Mouse (Mus musculus): ENCODE results near the gene Olfr763. TPM values are rescaled to one million over a fixed set of nuclear protein-coding genes. Genes with fewer than 3 reads are reported as not detected.
"Not testable (repeated sequence)": the region's sequence is repeated elsewhere in the genome, so short reads cannot be mapped to it uniquely, and the experiment has no call there.

Gene Olfr763
- not detected in 2 replicates for polyA plus RNA-seq (2012)

DNA sequence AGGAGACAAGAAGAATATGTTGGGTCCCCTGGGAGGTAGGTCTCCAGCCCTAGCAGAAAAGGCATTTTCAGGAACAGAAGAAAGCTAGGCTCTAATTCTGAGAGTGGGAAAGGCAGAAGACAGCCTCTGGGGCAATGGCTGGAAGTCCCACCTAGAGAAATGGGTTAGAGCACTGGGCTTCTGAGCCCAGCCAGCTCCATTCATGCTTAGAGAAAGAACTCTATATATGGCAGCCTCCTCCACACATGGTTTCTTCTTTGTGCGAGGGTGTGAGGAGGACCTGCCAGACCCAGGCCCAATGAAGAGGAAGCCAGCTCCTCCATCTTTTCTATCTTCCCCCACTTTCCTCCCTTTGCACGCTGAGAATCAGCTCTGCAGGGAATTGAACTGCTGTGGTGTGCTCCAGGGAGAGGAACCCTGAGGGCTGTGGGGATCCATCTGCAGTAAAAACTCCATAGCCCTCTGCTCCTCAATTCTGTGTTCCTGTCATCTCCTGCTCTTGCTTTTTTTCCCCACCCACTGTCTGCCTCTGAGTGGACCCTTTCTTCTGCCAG lies at the start of gene Olfr763:
TSS of gene Olfr763 (plus strand) at position 504 of the 554 bp plus-strand sequence.
- TF ChIP-seq GATA1 (IDR thresholded peaks at IDR 0.05; ENCODE audit: low read length) = no peak

DNA sequence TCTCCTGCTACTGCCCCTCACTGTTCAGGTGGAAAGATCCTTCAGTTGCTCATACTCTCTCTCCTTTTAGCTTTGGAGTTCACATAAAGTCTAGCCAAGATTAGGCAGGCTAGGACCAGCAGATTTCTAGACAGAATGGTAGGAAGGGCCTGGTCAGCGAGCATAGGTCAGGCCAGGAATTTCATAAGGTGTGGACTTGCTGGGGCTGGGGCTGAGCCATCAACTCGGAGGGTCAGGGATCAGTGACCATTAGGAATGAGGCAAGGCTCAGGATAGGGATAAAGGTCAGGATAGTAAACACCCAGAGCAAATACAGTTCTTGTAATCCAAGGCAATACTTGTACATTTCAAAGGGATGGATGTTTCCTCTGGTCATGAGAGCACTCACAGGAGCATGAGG lies 45.6 kb upstream of the Olfr763 start:
- no peak for TF ChIP-seq GATA1 (IDR thresholded peaks at IDR 0.05; ENCODE audit: low read length)

DNA sequence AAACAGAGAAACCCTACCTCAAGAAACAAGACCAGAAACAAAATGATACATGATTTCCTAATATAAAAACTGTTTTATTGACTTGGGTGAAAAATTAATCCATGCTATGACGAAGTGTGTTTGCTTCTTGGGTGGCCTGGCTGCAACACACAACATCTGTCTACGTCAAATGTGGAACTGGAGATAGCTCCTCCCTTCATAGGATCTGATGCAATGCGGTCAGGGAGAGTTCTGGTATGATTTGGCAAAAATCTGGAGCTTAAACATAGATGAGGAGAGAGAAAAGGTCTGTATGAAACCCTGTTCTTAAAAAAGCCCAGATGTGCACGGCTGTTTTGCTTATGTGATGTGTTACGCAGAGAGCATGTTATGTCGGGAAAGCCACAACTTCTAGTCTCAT lies 44.7 kb upstream of the Olfr763 start:
- TF ChIP-seq GATA1 (IDR thresholded peaks at IDR 0.05; ENCODE audit: low read length) = no peak

DNA sequence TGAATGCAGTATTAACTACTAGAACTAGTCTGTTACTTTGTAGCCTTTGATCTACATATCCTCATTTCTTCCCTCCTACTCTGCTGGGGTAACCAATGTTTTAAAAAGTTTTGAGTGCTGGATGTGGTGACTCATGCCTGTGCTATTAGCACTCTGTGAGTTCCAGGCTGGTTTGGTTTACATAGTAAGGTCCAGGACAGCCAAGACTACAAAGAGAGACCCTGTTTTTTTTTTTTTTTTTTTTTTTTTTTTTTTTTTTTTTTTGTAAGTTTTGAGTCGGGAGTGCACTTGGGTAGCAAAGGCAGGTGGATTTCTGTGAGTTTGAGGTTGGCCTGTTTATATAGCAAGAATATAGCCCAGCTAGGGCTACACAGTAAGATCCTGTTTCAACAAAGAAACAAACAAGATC lies 42.2 kb upstream of the Olfr763 start:
- no peak for TF ChIP-seq GATA1 (IDR thresholded peaks at IDR 0.05; ENCODE audit: low read length)

DNA sequence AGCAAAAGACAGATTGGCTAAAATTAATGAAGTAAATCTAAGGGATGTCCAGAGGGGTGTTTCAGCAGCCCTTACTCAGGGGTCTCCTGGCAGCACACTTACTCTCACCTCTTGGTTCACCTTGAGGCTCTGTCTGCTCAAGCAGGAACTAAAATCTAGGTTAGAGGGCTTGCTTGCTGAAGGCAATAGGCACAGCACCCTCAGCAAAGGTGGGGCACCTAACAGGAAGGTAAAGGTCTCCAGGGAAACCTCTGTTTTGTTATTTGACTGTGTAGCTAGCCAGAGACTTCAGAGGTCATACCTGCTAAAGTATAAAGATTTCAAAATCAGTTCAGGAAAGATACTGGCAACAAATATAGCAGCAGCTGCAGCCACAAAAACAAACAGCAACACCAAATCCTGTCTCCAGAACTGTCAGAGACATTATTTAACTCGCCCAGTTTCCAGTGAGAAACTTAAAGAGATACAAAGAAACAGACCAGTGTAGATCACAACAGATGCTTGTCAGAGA lies 39.8 kb upstream of the Olfr763 start:
- TF ChIP-seq GATA1 (IDR thresholded peaks at IDR 0.05; ENCODE audit: low read length) = no peak

DNA sequence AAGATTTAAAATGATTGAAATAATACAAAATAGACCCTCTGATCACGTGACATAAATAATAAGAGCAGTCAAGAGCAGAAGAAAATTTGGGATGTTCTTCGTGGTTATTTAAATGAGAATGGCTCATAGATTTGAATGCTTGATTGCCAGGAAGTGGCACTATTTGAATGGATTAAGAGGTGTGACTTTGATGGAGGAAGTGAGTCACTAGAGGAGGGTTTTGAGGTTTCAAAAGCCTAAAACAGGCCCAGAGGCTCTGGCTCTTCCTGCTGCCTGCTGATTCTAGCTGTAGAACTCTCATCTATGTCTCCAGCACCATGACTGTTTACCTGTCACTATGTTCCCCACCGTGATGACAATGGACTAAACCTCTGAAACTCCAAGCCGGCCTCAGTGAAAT lies 37.8 kb upstream of the Olfr763 start:
- no peak for TF ChIP-seq GATA1 (IDR thresholded peaks at IDR 0.05; ENCODE audit: low read length)

DNA sequence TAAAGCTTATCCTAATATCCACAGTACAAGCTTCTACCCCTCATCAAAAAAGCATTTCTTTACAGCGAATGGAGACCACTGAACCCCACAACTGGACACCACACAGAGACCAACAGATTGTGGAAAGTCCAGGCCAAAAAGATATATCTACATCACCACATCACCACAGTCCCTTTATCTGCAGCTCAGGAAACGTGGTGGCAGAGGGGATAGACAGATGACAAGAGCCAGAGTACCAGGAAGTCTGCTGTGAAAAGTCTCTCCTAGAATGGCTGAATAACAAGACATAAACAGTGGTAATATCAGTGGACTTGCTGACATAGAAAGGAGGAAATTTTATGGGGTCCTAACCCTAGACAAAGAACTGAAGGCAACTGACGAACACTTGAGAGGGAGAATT lies 34.2 kb upstream of the Olfr763 start:
- no peak for TF ChIP-seq GATA1 (IDR thresholded peaks at IDR 0.05; ENCODE audit: low read length)

DNA sequence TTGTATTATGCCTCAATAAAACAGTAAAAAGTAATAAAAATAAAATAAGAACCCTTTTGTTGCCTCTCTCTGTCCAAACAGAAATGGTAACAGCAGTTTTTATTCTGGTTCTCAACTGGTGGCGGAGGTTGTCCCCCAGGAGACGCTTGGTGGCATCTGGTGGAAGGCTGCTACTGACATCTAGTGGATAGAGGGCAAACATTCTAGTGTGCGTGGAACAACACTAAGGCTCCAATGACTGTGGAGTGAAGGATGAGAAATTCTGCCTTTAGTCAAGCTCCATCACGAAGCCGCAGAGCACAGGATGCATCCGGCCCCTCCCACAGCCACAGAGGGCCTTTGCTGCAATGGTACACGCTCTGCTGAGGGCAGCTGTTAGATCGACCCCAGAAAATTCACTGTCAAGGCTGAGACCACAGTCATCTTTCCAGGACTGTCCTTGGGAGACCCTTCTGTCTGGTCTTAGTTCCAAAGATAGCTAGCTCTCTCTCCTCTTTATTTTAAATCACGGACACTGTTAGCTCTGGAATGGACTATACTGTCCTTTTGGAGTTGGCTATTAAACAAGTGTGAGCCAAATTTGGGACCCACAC lies 33.0 kb upstream of the Olfr763 start:
- no peak for TF ChIP-seq GATA1 (IDR thresholded peaks at IDR 0.05; ENCODE audit: low read length)

DNA sequence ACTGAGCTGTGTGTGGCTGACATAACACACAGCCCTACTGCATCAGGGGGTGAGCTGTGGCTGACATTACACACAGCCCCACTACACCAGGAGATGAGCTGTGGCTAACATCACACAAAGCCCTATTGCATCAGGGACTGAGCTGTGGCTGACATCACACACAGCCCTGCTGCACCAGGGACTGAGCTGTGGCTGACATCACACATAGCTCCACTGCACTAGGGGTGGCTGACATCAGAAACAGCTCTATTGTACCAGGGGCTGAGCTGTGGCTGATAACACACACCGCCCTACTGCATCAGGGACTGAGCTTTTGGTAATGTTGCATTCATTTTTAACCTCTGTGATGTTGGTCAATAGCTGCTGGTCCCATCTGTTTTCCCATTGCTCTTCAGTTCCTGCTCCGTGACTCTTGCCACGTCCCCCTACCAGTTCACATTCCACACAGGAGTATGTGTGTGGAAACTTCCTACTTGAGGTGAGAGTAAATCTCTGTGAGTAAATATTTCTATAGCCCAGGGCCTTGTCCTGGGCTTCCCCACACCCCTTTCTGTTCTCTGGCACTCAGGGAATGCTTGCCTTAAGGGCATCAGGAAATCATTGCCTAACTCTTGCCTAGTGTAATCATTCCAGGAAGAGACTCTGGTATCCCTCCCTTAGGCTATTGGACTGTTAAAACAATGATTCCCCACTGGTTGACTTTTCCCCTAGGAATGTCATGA lies 29.8 kb upstream of the Olfr763 start:
- no peak for TF ChIP-seq GATA1 (IDR thresholded peaks at IDR 0.05; ENCODE audit: low read length)

DNA sequence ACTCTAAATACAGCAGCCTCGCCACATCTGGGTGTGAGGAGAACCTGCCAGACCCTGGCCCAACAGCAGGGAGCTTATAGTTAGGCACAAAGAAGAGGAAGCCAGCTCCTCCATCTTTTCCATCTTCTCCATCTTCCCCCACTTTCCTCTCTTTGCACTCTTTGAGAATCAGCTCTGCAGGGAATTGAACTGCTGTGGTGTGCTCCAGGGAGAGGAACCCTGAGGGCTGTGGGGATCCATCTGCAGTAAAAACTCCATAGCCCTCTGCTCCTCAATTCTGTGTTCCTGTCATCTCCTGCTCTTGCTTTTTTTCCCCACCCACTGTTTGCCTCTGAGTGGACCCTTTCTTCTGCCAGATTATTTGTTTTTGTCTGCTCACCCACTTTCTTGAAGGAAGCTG lies 21.5 kb upstream of the Olfr763 start, which contains the start of gene Olfr9:
TSS of gene Olfr9 (plus strand) at position 301 of the 400 bp plus-strand sequence.
- not testable (repeated sequence) for TF ChIP-seq GATA1 (IDR thresholded peaks at IDR 0.05; ENCODE audit: low read length)

DNA sequence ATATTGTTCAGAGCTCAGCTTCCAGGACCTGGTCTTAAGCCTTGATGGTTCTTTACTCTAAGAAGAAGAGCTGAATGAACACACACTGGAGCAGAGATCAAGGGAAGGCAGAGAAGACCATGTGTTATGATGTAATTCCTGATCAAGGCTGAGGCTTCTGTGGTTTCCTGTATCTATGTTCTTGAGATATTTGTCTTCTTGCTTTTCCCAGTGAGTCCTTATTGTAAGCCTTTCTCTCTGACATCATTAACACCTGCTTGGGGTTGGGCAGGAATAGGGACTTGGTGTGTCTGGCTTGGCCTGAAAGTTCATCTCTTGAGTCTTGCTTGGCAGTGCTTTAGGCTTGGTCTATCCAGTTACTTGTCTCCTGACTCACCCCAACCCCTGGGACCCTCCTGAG lies 19.6 kb upstream of the Olfr763 start:
- peak; percentile 16 for TF ChIP-seq GATA1 (IDR thresholded peaks at IDR 0.05; ENCODE audit: low read length)

DNA sequence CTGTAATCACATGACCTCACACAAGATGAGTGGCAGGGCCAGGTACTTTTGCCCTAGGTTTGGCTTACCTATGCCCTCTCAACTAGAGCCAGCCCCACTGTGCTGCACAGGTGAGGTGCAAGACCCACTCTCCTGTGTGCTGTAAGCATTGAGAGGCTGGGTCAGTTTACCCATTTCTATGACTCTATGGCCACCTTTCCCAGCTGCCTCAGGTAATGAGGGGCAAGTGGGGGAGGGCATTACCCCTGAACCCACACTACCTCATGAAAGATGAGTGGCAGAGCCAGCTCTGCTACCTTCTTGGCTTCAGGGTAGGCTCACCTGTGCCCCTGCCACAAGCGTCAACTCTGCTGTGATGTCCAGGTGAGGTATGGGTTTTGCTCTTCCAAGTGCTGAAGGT lies 14.8 kb upstream of the Olfr763 start:
- TF ChIP-seq GATA1 (IDR thresholded peaks at IDR 0.05; ENCODE audit: low read length) = no peak

DNA sequence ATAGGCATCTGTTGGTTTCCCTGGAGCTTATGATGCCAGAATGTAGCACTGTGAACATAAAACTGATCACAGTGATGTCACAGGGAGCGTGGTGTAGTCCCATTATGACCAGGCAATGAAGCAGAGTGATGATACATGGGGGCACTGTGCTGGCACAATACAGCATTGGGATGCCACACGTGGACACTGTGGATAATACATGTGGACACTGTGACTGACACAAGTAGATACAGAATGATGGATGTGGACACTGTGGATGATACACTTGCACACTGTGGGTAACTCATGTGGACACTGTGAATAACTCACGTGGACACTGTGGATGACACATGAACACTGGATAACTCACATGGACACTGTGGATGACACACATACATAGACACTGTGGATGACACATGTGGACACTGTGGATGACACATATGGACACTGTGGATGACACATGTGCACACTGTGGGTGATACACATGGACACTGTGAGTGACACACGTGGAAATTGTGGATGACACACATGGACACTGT lies 14.0 kb upstream of the Olfr763 start:
- no peak for TF ChIP-seq GATA1 (IDR thresholded peaks at IDR 0.05; ENCODE audit: low read length)

DNA sequence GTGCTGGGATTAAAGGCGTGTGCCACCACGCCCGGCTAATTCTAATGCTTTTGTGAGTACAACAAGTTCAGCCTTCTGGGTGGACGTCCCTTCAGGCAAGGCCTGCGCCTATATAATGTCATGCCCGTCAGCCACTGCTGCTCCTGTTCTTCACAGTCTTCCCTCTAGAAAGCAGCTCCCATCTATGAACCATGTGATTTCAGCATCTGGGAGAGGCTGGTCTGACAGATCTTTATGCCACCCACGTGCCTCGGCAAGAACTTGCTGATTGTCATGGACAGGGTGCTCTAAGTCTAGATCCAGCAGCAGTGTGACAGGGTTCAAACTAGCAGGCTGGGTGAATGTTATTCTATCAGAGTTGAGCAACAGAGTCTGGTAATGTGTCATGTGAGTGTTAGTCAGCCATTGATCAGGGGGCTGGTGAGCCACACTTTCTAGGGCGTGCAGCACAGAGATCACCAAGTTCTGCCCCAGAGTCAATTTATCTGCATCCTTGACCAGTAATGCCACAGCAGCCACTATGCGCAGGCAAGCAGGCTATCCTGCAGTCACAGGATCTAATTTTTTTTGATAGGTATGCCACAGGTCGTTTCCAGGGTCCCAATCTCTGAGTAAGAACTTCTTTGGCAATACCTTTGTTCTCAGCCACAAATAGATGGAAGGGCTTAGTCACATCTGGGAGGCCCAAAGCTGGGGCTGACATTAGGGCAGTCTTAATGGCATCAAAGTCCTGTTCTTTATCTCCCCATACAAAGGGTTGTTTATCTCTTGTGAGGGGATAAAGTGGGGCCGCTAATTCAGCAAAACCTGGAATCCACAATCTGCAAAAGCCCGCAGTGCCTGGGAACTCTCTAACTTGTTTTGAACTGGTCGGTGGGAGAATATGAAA lies 6.3 kb upstream of the Olfr763 start:
- no peak for TF ChIP-seq GATA1 (IDR thresholded peaks at IDR 0.05; ENCODE audit: low read length)

DNA sequence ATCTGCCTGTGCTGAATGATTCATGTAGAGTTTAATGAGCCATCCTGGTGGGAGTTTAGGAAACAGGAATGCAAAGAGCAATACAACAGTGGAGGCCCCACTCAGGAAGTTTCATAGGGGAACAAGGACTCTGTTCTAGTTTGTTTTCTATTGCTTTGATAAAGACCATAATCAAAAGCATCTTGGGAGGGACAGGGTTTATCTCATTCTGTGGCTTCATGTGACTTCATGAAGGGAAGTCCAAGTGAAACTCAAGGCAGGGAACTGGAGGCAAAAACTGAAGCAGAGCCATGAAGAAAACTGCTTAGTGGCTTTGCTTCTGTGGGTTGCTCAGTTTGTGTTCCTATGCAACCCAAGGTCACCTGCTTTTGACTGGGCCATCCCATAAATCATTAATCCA lies 3.9 kb downstream of the Olfr763 start:
- TF ChIP-seq GATA1 (IDR thresholded peaks at IDR 0.05; ENCODE audit: low read length) = peak; percentile 63

Data from G1E-ER4 (cell line).